Mouse (Mus musculus): ENCODE measurements at regions not wholly inside any gene's neighbourhood (a gene's known extent, or its start where the extent isn't known, plus 50 kb on each side); places are given as distances from the start of the nearest gene placed in this dataset.

GRCm38 (mm10) chr1:168506326-168506725, 74.3 kb upstream of the Pbx1 start:
- DNase-seq (ENCODE audit: low spot score): no peak

- DNase-seq (ENCODE audit: low spot score): no peak
These were observed 72.7 kb upstream of the Pbx1 start for GRCm38 (mm10) chr1:168504773-168505172.

- no peak for DNase-seq (ENCODE audit: low spot score)
These were observed 70.2 kb upstream of the Pbx1 start for GRCm38 (mm10) chr1:168502266-168502665.

DNA sequence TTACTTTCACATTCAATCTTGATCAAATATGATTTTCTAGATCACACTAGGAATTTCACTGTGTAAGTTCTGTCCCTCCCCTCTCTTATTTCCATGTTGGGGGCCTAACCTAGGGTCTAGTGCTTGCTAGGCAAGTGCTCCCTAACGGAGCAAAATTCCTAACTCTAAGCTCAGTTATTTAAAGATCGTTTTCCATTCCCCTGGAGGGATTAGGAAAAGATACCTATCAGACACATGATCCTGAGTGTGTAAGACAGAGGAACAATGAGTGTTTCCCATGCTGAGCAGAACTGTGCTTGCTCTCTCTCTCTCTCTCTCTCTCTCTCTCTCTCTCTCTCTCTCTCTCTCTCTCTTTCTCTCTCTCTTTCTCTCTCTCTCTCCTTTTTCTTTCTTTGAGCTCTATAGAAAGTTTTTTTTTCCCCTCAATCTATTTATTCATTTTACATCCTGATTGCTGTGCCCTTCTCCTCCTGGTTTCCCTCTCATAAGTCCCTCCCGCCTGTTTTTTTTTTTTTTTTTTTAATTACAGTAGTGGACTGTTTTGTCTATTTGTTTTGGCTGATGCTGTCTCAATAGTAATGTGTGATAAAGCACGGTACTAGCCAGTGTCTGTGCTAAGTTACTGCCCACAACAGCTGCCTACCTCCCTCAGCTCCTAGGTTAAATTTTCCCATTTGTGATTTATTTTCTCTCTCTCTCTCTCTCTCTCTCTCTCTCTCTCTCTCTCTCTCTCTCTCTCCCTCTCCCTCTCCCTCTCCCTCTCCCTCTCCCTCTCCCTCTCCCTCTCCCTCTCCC, 69.5 kb upstream of the Pbx1 start:
- DNase-seq (ENCODE audit: low spot score): no peak

DNA sequence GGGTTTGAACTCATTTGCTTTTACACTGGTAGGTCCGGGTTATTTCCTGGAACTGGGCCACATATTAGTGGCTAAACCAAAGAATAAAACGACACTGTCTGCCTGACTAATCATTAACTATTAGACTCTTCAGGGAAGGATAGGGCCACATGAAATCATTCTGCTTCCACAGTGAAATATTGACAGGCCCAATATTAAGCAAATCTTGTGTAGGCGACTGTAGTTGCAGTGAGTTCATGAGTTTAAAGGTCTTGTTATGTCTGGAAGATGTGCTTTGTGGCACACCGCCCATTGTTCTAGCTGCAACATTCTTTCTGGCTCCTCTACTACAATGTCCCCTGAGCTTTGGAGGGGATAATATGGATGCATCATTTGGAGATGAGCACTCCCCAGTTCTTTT, 65.7 kb upstream of the Pbx1 start:
- no peak for DNase-seq (ENCODE audit: low spot score)

- no peak for DNase-seq (ENCODE audit: low spot score)
These were observed 63.8 kb upstream of the Pbx1 start for GRCm38 (mm10) chr1:168495687-168496527.

DNA sequence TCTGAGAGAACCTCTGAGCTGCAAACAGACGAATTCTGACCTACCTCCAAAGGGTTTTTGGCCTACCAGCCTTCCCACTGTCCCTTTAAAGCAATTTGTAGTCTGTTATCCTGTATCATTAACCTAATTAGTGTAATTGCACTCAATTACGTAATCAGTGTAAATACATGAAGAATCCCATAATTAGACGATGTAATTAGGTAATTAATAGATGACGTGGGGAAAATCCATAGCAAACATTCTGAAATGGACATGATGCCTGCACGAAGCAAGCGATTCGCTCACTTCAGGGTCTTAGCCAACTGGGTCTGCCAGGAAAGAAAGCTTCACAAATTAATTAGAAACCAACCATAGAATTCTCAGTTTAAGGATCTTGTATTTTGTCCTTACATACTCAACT, 55.4 kb upstream of the Pbx1 start:
- no peak for DNase-seq (ENCODE audit: low spot score)

DNA sequence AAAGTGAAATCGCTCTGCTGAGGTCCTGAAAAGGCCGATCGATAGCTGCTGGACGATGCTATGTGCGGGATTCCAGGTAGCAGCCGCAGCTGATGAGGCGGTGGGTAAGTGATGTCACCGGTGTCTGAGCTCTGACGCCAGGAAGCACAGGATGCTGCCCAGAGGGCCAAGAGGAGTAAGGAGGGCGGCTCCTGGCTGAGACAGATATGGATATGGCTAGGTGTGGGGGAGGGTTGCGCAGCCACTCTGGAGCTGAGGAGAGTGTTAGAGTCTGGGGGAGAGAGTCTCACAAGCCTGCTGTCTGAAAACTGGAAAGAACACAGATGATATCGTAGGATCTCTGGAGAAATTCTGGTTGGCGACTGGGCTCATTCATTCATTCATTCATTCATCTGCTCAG, 51.6 kb upstream of the Pbx1 start:
- no peak for DNase-seq (ENCODE audit: low spot score)
